ENCODE assay signal across 22 mouse cellular contexts in the genomic region with DNA sequence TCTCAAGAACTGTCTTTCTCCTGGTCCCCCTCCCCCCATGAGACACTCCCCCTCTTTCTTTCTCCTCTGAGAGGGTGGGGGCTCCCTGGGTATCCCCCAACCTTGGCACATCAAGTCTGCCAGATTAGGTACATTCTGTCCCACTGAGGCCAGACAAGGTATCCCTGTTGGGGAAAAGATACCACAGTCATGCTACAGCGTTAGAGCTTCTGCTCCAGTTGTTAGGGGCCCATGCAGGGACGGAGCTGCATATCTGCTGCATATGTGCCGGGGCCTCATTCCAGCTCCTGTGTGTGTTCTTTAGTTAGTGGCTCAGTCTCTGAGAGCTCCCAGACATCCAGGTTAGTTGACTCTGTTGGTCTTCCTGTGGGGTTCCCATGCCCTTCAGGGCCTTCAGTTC. TPM values are rescaled to one million over a fixed set of nuclear protein-coding genes. Genes with fewer than 3 reads are reported as not detected.
A peak's percentile ranks its signal among the peaks of the same experiment; 100 is the strongest.
DNase-seq lines count a peak whose midpoint lies in the region; ATAC-seq and TF ChIP-seq lines count a peak whose summit lies in the region.
"Had no signal": no experiment of that assay in that cellular context is flagged by ENCODE, and none has a peak within 500 bp of the region (broad histone marks: within the 10 kb centered on the region; RNA-seq: fewer than 3 reads in every experiment).

No protein-coding gene starts in this region.

- no peak for TF ChIP-seq CTCF in liver, embryonic 14.5 days (IDR thresholded peaks at IDR 0.05; ENCODE audit: low read depth)

- ATAC-seq in heart, embryonic 13.5 days (ENCODE audit: extremely low read depth, insufficient number of reproducible peaks, low FRiP score, low TSS enrichment) = no peak
- ATAC-seq in heart, embryonic 12.5 days (ENCODE audit: insufficient number of reproducible peaks, low FRiP score) = no peak
- ATAC-seq in liver, embryonic 11.5 days (replicated peaks; ENCODE audit: low FRiP score) = peak; percentile 50
- peak; percentile 21 for ATAC-seq in liver, embryonic 14.5 days (ENCODE audit: insufficient read depth)
- ATAC-seq: forebrain, embryonic 16.5 days; intestine, embryonic 15.5 days had no signal

- peak overlapping the region; percentile 32; the same call in 1 of the 2 replicates for H3K4me2 ChIP-seq in heart, embryonic 13.5 days
- no peak overlapping the region for H3K4me2 ChIP-seq in heart, embryonic 12.5 days
- H3K4me2 ChIP-seq in liver, embryonic 11.5 days = peak overlapping the region; percentile 67
- H3K4me2 ChIP-seq in liver, embryonic 14.5 days (ENCODE audit: low read depth) = peak overlapping the region; percentile 79
- H3K4me2 ChIP-seq: embryonic facial prominence, embryonic 15.5 days; forebrain, embryonic 12.5 days; hindbrain, embryonic 14.5 days; intestine, embryonic 15.5 days had no signal

- WGBS in heart, embryonic 13.5 days = 68% methylated on average over 3 of the region's 3 CpGs
- 71% methylated on average over 3 of the region's 3 CpGs for WGBS in heart, embryonic 12.5 days
- WGBS in liver, embryonic 11.5 days = 49% methylated on average over 3 of the region's 3 CpGs
- WGBS in liver, embryonic 14.5 days (ENCODE audit: insufficient replicate concordance) = 23% methylated on average over 3 of the region's 3 CpGs

- no peak overlapping the region for H3K9ac ChIP-seq in heart, embryonic 13.5 days
- no peak overlapping the region for H3K9ac ChIP-seq in heart, embryonic 12.5 days
- H3K9ac ChIP-seq in liver, embryonic 11.5 days (ENCODE audit: low read depth, low read length) = peak overlapping the region; percentile 67
- peak overlapping the region; percentile 72 for H3K9ac ChIP-seq in liver, embryonic 14.5 days (replicated peaks)
- H3K9ac ChIP-seq: embryonic facial prominence, embryonic 15.5 days; forebrain, embryonic 12.5 days; hindbrain, embryonic 14.5 days; intestine, embryonic 15.5 days had no signal

- no peaks in the 10 kb centered on the region for H3K9me3 ChIP-seq in heart, embryonic 13.5 days
- H3K9me3 ChIP-seq in heart, embryonic 12.5 days (replicated peaks) = no peaks in the 10 kb centered on the region
- H3K9me3 ChIP-seq in liver, embryonic 11.5 days (ENCODE audit: control insufficient read depth, low read length) = no peaks in the 10 kb centered on the region
- no peaks in the 10 kb centered on the region for H3K9me3 ChIP-seq in liver, embryonic 14.5 days (ENCODE audit: control insufficient read depth, low read length)
- H3K9me3 ChIP-seq: embryonic facial prominence, embryonic 15.5 days; forebrain, embryonic 12.5 days; G1E; intestine, embryonic 15.5 days had no signal

- no peaks in the 10 kb centered on the region for H3K36me3 ChIP-seq in heart, embryonic 13.5 days
- H3K36me3 ChIP-seq in heart, embryonic 12.5 days = no peaks in the 10 kb centered on the region
- no peaks in the 10 kb centered on the region for H3K36me3 ChIP-seq in liver, embryonic 11.5 days (ENCODE audit: control insufficient read depth, insufficient read depth, low read length)
- 0 out of 2 replicates have a peak, but pooled peaks cover 1% of the 10 kb centered on the region for H3K36me3 ChIP-seq in liver, embryonic 14.5 days (replicated peaks; ENCODE audit: control insufficient read depth, insufficient read depth, low read depth)
- H3K36me3 ChIP-seq: embryonic facial prominence, embryonic 15.5 days; forebrain, embryonic 12.5 days; G1E; intestine, embryonic 15.5 days had no signal

- 0 out of 2 replicates have a peak, but pooled peaks cover under 1% of the 10 kb centered on the region for H3K27me3 ChIP-seq in heart, embryonic 13.5 days (replicated peaks)
- 0 out of 2 replicates have a peak, but pooled peaks cover 5% of the 10 kb centered on the region for H3K27me3 ChIP-seq in heart, embryonic 12.5 days (replicated peaks)
- H3K27me3 ChIP-seq in liver, embryonic 11.5 days (replicated peaks; ENCODE audit: control insufficient read depth, insufficient read depth, low read length) = no peaks in the 10 kb centered on the region
- no peaks in the 10 kb centered on the region for H3K27me3 ChIP-seq in liver, embryonic 14.5 days (ENCODE audit: control insufficient read depth, insufficient read depth, low read length)
- H3K27me3 ChIP-seq: forebrain, embryonic 12.5 days; intestine, embryonic 15.5 days had no signal

- TF ChIP-seq EP300 in liver, embryonic 14.5 days (IDR thresholded peaks at IDR 0.05; ENCODE audit: low read depth) = peak; percentile 60

- H3K27ac ChIP-seq in heart, embryonic 13.5 days (replicated peaks) = no peak overlapping the region
- H3K27ac ChIP-seq in heart, embryonic 12.5 days (ENCODE audit: poor library complexity, severe bottlenecking) = no peak overlapping the region
- H3K27ac ChIP-seq in liver, embryonic 11.5 days (ENCODE audit: low read depth, low read length) = peak overlapping the region; percentile 85
- peak overlapping the region; percentile 86 for H3K27ac ChIP-seq in liver, embryonic 14.5 days
- H3K27ac ChIP-seq: embryonic facial prominence, embryonic 15.5 days; forebrain, embryonic 12.5 days; hindbrain, embryonic 14.5 days; intestine, embryonic 15.5 days had no signal

- DNase-seq in liver, embryonic 11.5 days (ENCODE audit: low spot score) = no peak
- peak; percentile 50 to 58 (median 54) for DNase-seq in liver, embryonic 14.5 days (ENCODE audit: low read depth in 3 of 3, low spot score in 3 of 3)
- DNase-seq in retina, embryonic 14.5 days (ENCODE audit: low spot score) = no peak
- DNase-seq in layer of hippocampus, adult 11-12 months (ENCODE audit: low spot score) = no peak
- DNase-seq in layer of hippocampus, adult 9-11 months = no peak
- DNase-seq: adrenal gland, adult 8-10 months; adrenal gland, postnatal 36 days; cerebellum, adult 2 months; cerebellum, postnatal 10 days; gastrocnemius, postnatal 25 days; heart, postnatal 36 days had no signal

- peaks cover 79% of the 10 kb centered on the region for H3K4me1 ChIP-seq in heart, embryonic 13.5 days
- peaks cover 69% of the 10 kb centered on the region for H3K4me1 ChIP-seq in heart, embryonic 12.5 days (replicated peaks)
- H3K4me1 ChIP-seq in liver, embryonic 11.5 days (replicated peaks; ENCODE audit: control insufficient read depth, insufficient read depth, low read length) = peaks cover 80% of the 10 kb centered on the region
- peaks cover 68 to 91% of the 10 kb centered on the region in 2 experiments for H3K4me1 ChIP-seq in liver, embryonic 14.5 days (replicated peaks; ENCODE audit: control insufficient read depth in 2 of 2, insufficient read depth in 2 of 2, low read length in 1 of 2)
- H3K4me1 ChIP-seq: embryonic facial prominence, embryonic 15.5 days had no signal

- H3K4me3 ChIP-seq in heart, embryonic 13.5 days = no peak overlapping the region
- H3K4me3 ChIP-seq in heart, embryonic 12.5 days = no peak overlapping the region
- peak overlapping the region; percentile 35 for H3K4me3 ChIP-seq in liver, embryonic 11.5 days (ENCODE audit: low read depth, low read length)
- peak overlapping the region; percentile 37 to 48 for H3K4me3 ChIP-seq in liver, embryonic 14.5 days (ENCODE audit: insufficient read depth in 1 of 2, low read depth in 2 of 2, low read length in 2 of 2)
- H3K4me3 ChIP-seq: embryonic facial prominence, embryonic 15.5 days; forebrain, embryonic 12.5 days; intestine, embryonic 15.5 days had no signal

RNA-seq across cellular contexts. Expression of gene Adra2b, which starts 11.1 kb away (rescaled TPM):
- polyA plus RNA-seq in heart, embryonic 13.5 days (2015; fragmentation: Nextera tagmentation; extraction: Ambion mirVana) = 1.6 and 1.8 TPM in 2 replicates
- polyA plus RNA-seq in heart, embryonic 12.5 days (2016; fragmentation: Nextera tagmentation; extraction: Ambion mirVana) = 7.1 and 7.6 TPM in 2 replicates
- 20.1 and 20.7 TPM in 2 replicates for polyA plus RNA-seq in liver, embryonic 11.5 days (2014; fragmentation: Nextera tagmentation; extraction: Ambion mirVana)
- 12.4 and 13.2 TPM in 2 replicates for polyA plus RNA-seq in liver, embryonic 14.5 days (2012; rRNA removed)
- polyA plus RNA-seq in liver, embryonic 14.5 days (2014; fragmentation: Nextera tagmentation; extraction: Ambion mirVana) = 20.0 and 24.4 TPM in 2 replicates
- polyA plus RNA-seq: G1E had no signal

RNA-seq across cellular contexts. Expression of gene Astl, which starts 35.7 kb away (rescaled TPM):
- not detected in 2 replicates for polyA plus RNA-seq in heart, embryonic 13.5 days (2015; fragmentation: Nextera tagmentation; extraction: Ambion mirVana)
- polyA plus RNA-seq in heart, embryonic 12.5 days (2016; fragmentation: Nextera tagmentation; extraction: Ambion mirVana) = not detected in 2 replicates
- polyA plus RNA-seq in liver, embryonic 11.5 days (2014; fragmentation: Nextera tagmentation; extraction: Ambion mirVana) = not detected in 2 replicates
- not detected in 2 replicates for polyA plus RNA-seq in liver, embryonic 14.5 days (2012; rRNA removed)
- not detected in 2 replicates for polyA plus RNA-seq in liver, embryonic 14.5 days (2014; fragmentation: Nextera tagmentation; extraction: Ambion mirVana)
- polyA plus RNA-seq: cerebellum, adult 2 months; embryonic facial prominence, embryonic 15.5 days; forebrain, embryonic 12.5 days; forebrain, embryonic 16.5 days; frontal cortex, adult 2 months; G1E; heart, embryonic 16.5 days; hindbrain, embryonic 14.5 days; intestine, embryonic 15.5 days had no signal

RNA-seq across cellular contexts. Expression of gene Dusp2, which starts 38.2 kb away (rescaled TPM):
- 13.5 and 15.9 TPM in 2 replicates for polyA plus RNA-seq in heart, embryonic 13.5 days (2015; fragmentation: Nextera tagmentation; extraction: Ambion mirVana)
- polyA plus RNA-seq in heart, embryonic 12.5 days (2016; fragmentation: Nextera tagmentation; extraction: Ambion mirVana) = 23.8 and 26.3 TPM in 2 replicates
- polyA plus RNA-seq in liver, embryonic 11.5 days (2014; fragmentation: Nextera tagmentation; extraction: Ambion mirVana) = 8.8 and 10.1 TPM in 2 replicates
- polyA plus RNA-seq in liver, embryonic 14.5 days (2012; rRNA removed) = 1.1 and 1.8 TPM in 2 replicates
- polyA plus RNA-seq in liver, embryonic 14.5 days (2014; fragmentation: Nextera tagmentation; extraction: Ambion mirVana) = 1.5 and 1.7 TPM in 2 replicates
- polyA plus RNA-seq: G1E had no signal

RNA-seq across cellular contexts. Expression of gene Gpat2, which starts 50.9 kb away (rescaled TPM):
- polyA plus RNA-seq in heart, embryonic 13.5 days (2015; fragmentation: Nextera tagmentation; extraction: Ambion mirVana) = 0.41 and 0.45 TPM in 2 replicates
- 0.44 and 0.45 TPM in 2 replicates for polyA plus RNA-seq in heart, embryonic 12.5 days (2016; fragmentation: Nextera tagmentation; extraction: Ambion mirVana)
- polyA plus RNA-seq in liver, embryonic 11.5 days (2014; fragmentation: Nextera tagmentation; extraction: Ambion mirVana) = 0.43 and 0.92 TPM in 2 replicates
- polyA plus RNA-seq in liver, embryonic 14.5 days (2012; rRNA removed) = 0.26 and 0.45 TPM in 2 replicates
- polyA plus RNA-seq in liver, embryonic 14.5 days (2014; fragmentation: Nextera tagmentation; extraction: Ambion mirVana) = 0.32 and 0.33 TPM in 2 replicates
- polyA plus RNA-seq: embryonic facial prominence, embryonic 11.5 days; G1E had no signal

Comparison
In these comparisons a context has a peak if more than half of its experiments do, and no peak if none do; other contexts are left out.
1. DNase-seq: peak in liver, embryonic 14.5 days (3 of 3); none in liver, embryonic 11.5 days (single experiment), retina, embryonic 14.5 days (single experiment), layer of hippocampus, adult 11-12 months (single experiment) and layer of hippocampus, adult 9-11 months (single experiment).
2. ATAC-seq: peak in liver, embryonic 11.5 days (single experiment) and liver, embryonic 14.5 days (single experiment); none in heart, embryonic 13.5 days (single experiment) and heart, embryonic 12.5 days (single experiment).
3. H3K27ac ChIP-seq: peak in liver, embryonic 11.5 days (single experiment) and liver, embryonic 14.5 days (single experiment); none in heart, embryonic 13.5 days (single experiment) and heart, embryonic 12.5 days (single experiment).
4. H3K4me3 ChIP-seq: peak in liver, embryonic 11.5 days (single experiment) and liver, embryonic 14.5 days (2 of 2); none in heart, embryonic 13.5 days (single experiment) and heart, embryonic 12.5 days (single experiment).
5. H3K9ac ChIP-seq: peak in liver, embryonic 11.5 days (single experiment) and liver, embryonic 14.5 days (single experiment); none in heart, embryonic 13.5 days (single experiment) and heart, embryonic 12.5 days (single experiment).